Mouse (Mus musculus) limb, embryonic 13.5 days (tissue): ENCODE data around the gene Ctsk. TPM values are rescaled to one million over a fixed set of nuclear protein-coding genes. Genes with fewer than 3 reads are reported as not detected.

Experiments
- ATAC-seq: fragments of 200-750 bp; cut with Nextera tagmentation; 2 replicates; pipeline ENCODE4 v1.8.0; 2017; ENCODE audit warnings: low read depth, moderate number of reproducible peaks, moderate TSS enrichment; ENCODE audit not compliant: low FRiP score
- H3K27ac ChIP-seq: fragments of 300-500 bp; sonication (generic); 2 replicates; pipeline ENCODE4 v1.5.1; 2015; ENCODE audit warnings: inconsistent platforms, mild to moderate bottlenecking, moderate library complexity
- H3K27me3 ChIP-seq: fragments of 300-500 bp; sonication (generic); 2 replicates; pipeline ENCODE4 v1.6.1; 2015; ENCODE audit warnings: mild to moderate bottlenecking, inconsistent platforms
- H3K36me3 ChIP-seq: fragments of 300-500 bp; sonication (generic); 2 replicates; pipeline ENCODE4 v1.6.1; 2015; ENCODE audit warnings: inconsistent platforms, mild to moderate bottlenecking, moderate library complexity
- H3K4me1 ChIP-seq: fragments of 300-500 bp; sonication (generic); 2 replicates; pipeline ENCODE4 v1.6.1; 2015; ENCODE audit warnings: inconsistent platforms
- H3K4me2 ChIP-seq: fragments of 300-500 bp; sonication (generic); replicated peaks from 2 replicates; pipeline ENCODE4 v1.6.1; 2015; ENCODE audit warnings: inconsistent platforms, mild to moderate bottlenecking, moderate library complexity
- H3K4me3 ChIP-seq: fragments of 300-500 bp; sonication (generic); 2 replicates; pipeline ENCODE4 v1.5.1; 2015; ENCODE audit warnings: moderate library complexity, mild to moderate bottlenecking, inconsistent platforms
- H3K9ac ChIP-seq: fragments of 300-500 bp; sonication (generic); 2 replicates; pipeline ENCODE4 v1.6.1; 2015; ENCODE audit warnings: mild to moderate bottlenecking, inconsistent platforms
- H3K9me3 ChIP-seq: fragments of 300-500 bp; sonication (generic); 2 replicates; pipeline ENCODE4 v1.6.1; 2016; ENCODE audit warnings: inconsistent platforms
- WGBS: fragments of 180-500 bp; shearing (Covaris S2); methylation state at CpG from one replicate; pipeline ENCODE4 v1.1.7; 2015; 5-methylcytosine and 5-hydroxymethylcytosine counted together
- polyA plus RNA-seq: library from polyadenylated mRNA; unstranded; fragments of >200 nt; fragmentation: Nextera tagmentation; extraction: Ambion mirVana; gene quantifications from 2 replicates; pipeline ENCODE4 v1.2.1, GENCODE M21; 2015

The Ctsk gene
- polyA plus RNA-seq, 1 experiment from 2014 or later, result 32.7 TPM

DNA sequence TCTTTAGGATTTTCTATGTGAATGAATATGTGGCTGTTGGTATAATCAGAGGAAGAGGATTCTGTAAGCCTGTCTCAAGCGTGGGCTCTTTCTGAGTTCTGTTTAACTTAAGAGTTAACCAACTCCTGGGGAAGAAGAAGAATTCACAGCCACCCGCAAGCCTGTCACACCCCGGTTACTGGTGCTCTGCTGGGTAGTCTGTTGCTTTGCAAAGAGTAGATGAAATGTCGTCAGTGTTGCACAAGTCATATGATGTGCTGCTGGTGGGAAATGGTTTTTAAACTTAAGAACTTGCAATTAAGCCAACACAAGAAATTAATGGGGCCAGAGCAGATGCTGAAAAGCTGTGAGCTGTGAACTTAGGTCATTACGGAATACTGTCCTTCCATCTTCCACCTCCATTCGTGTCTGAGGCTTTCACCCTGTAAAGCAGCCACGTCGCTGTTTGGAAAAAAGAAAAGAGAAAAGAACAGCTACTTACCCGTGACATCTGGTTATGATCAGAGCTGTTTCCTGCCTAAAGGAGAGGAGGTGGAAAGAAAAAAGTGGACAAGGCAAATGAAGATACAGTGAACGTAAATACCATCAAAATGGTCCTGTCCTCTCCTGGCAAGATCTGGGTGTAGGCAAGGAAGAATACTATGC lies 562 bp downstream of the Ctsk start:
- Histone ChIP-seq H3K4me1 (peaks cover 21% of the 10 kb centered on the region), H3K36me3 (peaks cover 24% of the 10 kb centered on the region), H3K4me3 (peak overlapping the region; percentile 36), H3K27ac (peak overlapping the region; percentile 77), H3K9ac (peak overlapping the region; percentile 57), H3K27me3 (no peaks in the 10 kb centered on the region), H3K9me3 (no peaks in the 10 kb centered on the region), H3K4me2 (peak overlapping the region; percentile 60)
- 16% methylated on average over 10 of the region's 10 CpGs for WGBS
- ATAC-seq, result peak; percentile 66

DNA sequence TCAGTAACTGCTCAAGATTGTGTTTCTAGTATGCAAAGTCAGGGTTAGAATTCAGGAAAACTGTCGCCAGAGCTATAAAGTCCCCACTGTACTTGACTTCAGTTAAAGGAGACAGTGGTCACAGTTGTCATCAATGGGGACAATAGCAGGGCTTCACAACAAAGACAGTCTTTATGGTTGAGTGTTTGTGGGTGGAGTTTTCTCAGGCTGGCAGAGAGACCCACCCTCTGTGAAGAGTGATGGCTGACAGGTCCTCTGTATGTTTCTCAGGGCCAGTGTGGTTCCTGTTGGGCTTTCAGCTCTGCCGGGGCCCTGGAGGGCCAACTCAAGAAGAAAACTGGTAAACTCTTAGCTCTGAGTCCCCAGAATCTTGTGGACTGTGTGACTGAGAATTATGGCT lies 3.3 kb downstream of the Ctsk start:
- Histone ChIP-seq H3K9me3 (no peaks in the 10 kb centered on the region), H3K36me3 (peaks cover 9% of the 10 kb centered on the region), H3K4me1 (peaks cover 21% of the 10 kb centered on the region), H3K9ac (no peak overlapping the region), H3K4me3 (no peak overlapping the region), H3K27me3 (no peaks in the 10 kb centered on the region), H3K4me2 (no peak overlapping the region), H3K27ac (no peak overlapping the region)
- 69% methylated on average over 2 of the region's 2 CpGs for WGBS
- ATAC-seq, result no peak

DNA sequence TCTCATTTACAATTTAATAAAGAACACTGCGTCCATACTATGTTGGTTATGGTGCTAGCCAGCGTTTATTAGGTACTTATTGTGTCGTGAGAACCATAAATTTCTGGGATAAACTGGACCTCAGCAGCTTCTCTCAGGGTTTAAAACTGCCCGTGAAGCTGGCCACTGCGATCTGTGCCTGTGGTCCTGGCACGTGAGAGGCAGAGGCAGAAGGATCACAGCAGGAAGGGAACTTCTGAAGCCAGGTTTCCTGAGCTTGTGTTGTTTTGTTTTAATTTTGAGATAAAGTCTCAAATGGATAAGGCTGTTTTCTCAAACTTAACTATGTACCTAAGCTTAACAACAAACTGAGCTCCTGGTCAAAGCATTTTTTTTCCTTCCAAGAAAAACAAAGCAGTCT lies 10.3 kb downstream of the Ctsk start:
- WGBS, result 58% methylated on average over 6 of the region's 6 CpGs
- H3K27me3 ChIP-seq, result no peaks in the 10 kb centered on the region
- no peak overlapping the region for H3K27ac ChIP-seq
- H3K4me1 ChIP-seq, result no peaks in the 10 kb centered on the region
- no peaks in the 10 kb centered on the region for H3K9me3 ChIP-seq
- H3K4me2 ChIP-seq, result no peak overlapping the region
- H3K4me3 ChIP-seq, result no peak overlapping the region
- H3K36me3 ChIP-seq, result peaks cover 20% of the 10 kb centered on the region
- no peak overlapping the region for H3K9ac ChIP-seq
- no peak for ATAC-seq

DNA sequence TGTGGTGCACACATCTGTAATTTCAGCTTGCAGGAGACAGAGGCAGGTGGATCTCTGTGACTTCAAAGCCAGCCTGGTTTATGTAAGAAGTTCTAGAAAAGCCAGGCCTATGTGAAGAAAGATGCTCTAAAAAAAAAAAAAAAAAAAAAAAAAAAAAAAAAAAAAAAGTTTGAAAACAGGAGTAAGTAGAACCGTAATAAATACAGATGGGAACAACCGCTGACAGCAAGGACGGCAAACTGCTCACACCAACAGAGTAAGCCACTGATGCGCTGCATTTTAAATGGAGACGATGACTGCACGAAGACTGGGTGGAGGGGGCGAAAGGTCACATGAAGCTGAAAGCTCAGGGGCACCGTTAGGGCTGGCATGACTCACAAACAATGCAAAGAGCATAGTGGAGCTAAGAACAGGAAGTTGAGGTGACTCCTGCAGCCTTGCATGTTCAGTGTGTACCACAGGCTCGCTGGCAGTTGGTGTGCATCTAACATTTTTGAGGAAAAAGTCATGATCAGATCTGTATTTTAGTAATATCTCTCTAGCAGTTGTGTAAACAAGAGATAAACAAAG lies 12.6 kb downstream of the Ctsk start:
- Histone ChIP-seq H3K27ac (no peak overlapping the region), H3K4me3 (no peak overlapping the region), H3K4me1 (no peaks in the 10 kb centered on the region), H3K27me3 (no peaks in the 10 kb centered on the region), H3K9me3 (no peaks in the 10 kb centered on the region), H3K36me3 (peaks cover 17% of the 10 kb centered on the region), H3K9ac (no peak overlapping the region), H3K4me2 (no peak overlapping the region)
- no peak for ATAC-seq
- 79% methylated on average over 9 of the region's 9 CpGs for WGBS

DNA sequence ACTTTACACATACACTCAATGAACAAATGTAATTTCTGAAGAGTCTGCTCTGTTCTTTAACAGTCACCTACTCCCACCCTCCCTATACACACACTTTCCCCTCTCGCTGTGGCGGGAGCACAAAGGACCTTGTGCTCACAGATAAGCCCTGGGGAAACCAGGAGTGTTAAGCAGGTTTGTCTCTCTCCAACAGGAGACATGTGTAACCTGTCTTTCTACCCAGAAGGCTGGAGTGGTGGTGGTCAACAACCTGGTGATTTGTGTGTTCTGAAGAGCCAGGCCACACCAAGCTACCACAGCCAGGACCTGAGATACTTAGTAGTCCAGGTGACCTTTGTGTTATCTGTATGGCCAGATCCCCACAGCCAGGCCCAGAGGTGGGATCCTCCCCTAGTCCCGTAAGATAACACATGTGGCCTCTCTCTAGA lies 17.6 kb downstream of the Ctsk start:
- 0 out of 2 replicates have a peak, but pooled peaks cover 3% of the 10 kb centered on the region for H3K4me1 ChIP-seq
- no peak overlapping the region; the same call in 1 of the 2 replicates for H3K27ac ChIP-seq
- no peak for ATAC-seq
- no peaks in the 10 kb centered on the region for H3K27me3 ChIP-seq
- 86% methylated on average over 3 of the region's 3 CpGs for WGBS
- H3K9me3 ChIP-seq, result no peaks in the 10 kb centered on the region
- no peaks in the 10 kb centered on the region for H3K36me3 ChIP-seq
- no peak overlapping the region for H3K9ac ChIP-seq
- H3K4me2 ChIP-seq, result no peak overlapping the region
- no peak overlapping the region for H3K4me3 ChIP-seq

DNA sequence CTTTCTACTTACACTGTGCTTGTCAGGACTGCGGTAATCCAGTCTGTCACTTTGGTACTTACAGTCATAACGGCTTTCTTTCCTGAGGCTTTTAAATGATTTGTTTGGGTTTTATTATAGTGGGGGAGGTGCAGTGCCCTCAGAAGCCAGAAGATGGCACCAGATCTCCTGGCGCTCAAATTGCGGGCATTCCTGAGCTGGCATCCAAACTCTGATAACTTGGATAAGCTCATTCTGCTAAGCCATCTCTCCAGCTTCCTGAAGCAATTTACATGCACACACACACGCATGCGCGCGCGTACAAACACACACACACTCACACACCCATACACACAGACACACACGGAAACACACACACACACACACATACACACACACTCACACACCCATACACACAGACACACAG lies 18.4 kb downstream of the Ctsk start:
- WGBS, result 23% methylated on average over 10 of the region's 10 CpGs
- Histone ChIP-seq H3K9me3 (no peaks in the 10 kb centered on the region), H3K9ac (no peak overlapping the region), H3K4me2 (no peak overlapping the region), H3K27ac (0 out of 2 replicates have a peak overlapping the region, but pooled peaks have one; percentile 76), H3K27me3 (no peaks in the 10 kb centered on the region), H3K4me1 (0 out of 2 replicates have a peak, but pooled peaks cover 3% of the 10 kb centered on the region), H3K4me3 (no peak overlapping the region), H3K36me3 (no peaks in the 10 kb centered on the region)
- no peak for ATAC-seq

DNA sequence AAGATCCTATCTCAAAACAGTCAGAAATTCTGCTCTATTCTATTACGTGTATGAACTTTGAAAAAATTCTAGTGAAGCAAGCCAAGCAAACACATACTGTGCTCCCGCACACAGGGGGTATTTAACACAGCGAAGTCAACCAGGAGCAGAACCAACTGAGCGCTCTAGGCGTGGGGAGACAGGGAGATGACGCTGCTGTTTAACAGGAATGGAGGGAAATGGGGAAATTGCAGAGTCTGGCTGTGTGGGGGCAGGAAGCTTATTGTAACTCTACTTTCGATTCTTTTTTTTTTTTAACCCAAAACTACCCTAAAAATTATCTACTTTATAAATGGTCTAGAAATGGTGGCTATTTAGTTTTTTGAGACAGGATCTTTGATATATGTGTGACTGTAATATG lies 19.8 kb downstream of the Ctsk start:
- H3K9me3 ChIP-seq, result no peaks in the 10 kb centered on the region
- H3K4me3 ChIP-seq, result no peak overlapping the region
- H3K4me1 ChIP-seq, result peaks cover 7% of the 10 kb centered on the region; the same call in 1 of the 2 replicates
- no peaks in the 10 kb centered on the region for H3K36me3 ChIP-seq
- H3K27ac ChIP-seq, result no peak overlapping the region
- 83% methylated on average over 7 of the region's 7 CpGs for WGBS
- no peak for ATAC-seq
- H3K4me2 ChIP-seq, result no peak overlapping the region
- no peak overlapping the region for H3K9ac ChIP-seq
- no peaks in the 10 kb centered on the region for H3K27me3 ChIP-seq

DNA sequence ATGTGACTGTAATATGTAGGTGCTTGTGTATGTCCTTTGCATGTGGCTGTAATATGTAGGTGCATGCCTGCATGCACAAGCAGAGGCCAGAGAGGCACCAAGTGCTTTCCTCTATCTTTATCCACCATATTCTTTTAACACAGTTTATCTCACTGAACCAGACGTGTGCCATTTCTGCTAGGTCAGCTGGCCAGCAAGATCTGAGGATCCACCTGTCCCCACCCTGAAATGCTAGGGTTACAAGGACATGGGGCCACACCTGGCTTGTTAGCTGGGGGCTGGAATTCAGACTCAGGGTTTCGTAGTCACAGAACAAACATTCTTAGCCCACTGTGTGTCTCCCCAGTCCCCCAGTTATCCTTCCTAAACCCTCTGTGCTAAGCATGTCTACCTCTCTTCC lies 20.3 kb downstream of the Ctsk start:
- no peak for ATAC-seq

DNA sequence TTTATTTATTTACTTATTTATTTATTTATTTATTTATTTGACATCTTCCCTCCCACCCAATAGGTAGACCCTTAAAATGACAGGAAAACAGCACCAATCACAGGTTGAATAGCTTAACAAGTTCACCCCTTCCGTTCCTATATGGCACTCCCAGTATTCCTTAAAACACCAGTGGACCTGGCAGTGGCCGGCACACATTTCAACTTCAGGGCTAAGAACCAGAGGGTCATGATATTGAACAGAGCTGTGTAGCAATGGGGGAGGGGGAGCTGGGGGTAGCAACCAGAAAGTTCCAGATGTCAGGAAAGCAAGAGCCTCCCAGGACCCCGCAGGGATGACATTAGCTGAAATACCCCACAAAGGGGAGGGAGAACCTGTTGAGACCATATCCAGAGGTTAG lies 21.0 kb downstream of the Ctsk start:
- H3K9me3 ChIP-seq, result no peaks in the 10 kb centered on the region
- WGBS, result 80% methylated on average over 3 of the region's 3 CpGs
- peaks cover 7% of the 10 kb centered on the region; the same call in 1 of the 2 replicates for H3K4me1 ChIP-seq
- no peak overlapping the region for H3K4me2 ChIP-seq
- H3K27ac ChIP-seq, result no peak overlapping the region
- ATAC-seq, result no peak
- H3K27me3 ChIP-seq, result no peaks in the 10 kb centered on the region
- H3K4me3 ChIP-seq, result no peak overlapping the region
- no peaks in the 10 kb centered on the region for H3K36me3 ChIP-seq
- no peak overlapping the region for H3K9ac ChIP-seq

More for the DNA sequence above, 20.3 kb downstream of the Ctsk start:
- Histone ChIP-seq H3K4me1 (peaks cover 7% of the 10 kb centered on the region; the same call in 1 of the 2 replicates), H3K9me3 (no peaks in the 10 kb centered on the region), H3K4me3 (no peak overlapping the region), H3K27ac (no peak overlapping the region), H3K9ac (no peak overlapping the region), H3K4me2 (no peak overlapping the region), H3K27me3 (no peaks in the 10 kb centered on the region), H3K36me3 (no peaks in the 10 kb centered on the region)
- 79% methylated on average over 2 of the region's 2 CpGs for WGBS

DNA sequence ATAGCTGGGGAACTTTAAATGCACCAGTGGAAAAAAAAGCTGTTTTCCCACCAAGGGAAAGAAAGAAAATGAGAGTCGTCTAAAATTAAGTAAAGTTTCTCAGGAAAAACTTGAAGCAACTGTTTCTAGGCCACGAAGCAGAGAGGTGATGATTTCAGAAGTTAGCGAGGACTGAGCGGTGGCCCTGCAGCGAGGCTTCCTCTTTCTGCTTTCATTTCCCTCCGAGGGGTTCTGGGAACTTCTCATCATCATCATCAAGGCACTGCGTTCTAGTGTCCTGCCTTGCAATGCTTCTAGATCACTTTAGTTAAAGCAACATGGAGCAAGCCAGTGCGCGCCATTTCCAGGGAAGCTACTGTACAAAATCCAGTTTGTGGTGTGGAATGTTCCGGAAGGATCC lies 22.1 kb downstream of the Ctsk start:
- WGBS, result 89% methylated on average over 10 of the region's 10 CpGs
- H3K4me1 ChIP-seq, result peaks cover 7% of the 10 kb centered on the region; the same call in 1 of the 2 replicates
- ATAC-seq, result no peak

DNA sequence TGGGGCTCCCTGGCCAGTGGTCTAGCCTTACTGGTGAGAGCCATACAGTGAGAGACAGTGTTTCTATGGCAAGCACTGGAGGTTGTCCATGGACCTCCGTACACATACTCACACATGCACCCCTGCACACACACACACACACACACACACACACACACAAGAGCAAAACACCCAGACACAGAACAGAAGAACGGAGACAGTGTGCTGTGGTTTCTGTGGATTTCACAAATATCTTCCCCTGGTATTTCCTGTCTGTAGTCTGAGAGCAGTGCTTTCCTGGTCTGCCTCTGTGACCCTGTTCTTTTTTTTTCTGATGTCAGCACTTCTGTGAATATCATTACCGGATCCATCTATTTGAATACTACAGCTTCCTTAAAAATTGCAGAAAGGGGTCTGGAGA lies 24.6 kb downstream of the Ctsk start:
- Histone ChIP-seq H3K36me3 (no peaks in the 10 kb centered on the region), H3K27me3 (no peaks in the 10 kb centered on the region), H3K4me1 (peaks cover 4% of the 10 kb centered on the region; the same call in 1 of the 2 replicates), H3K4me2 (no peak overlapping the region), H3K9ac (no peak overlapping the region), H3K27ac (no peak overlapping the region), H3K4me3 (no peak overlapping the region), H3K9me3 (no peaks in the 10 kb centered on the region)
- 63% methylated on average over 3 of the region's 3 CpGs for WGBS
- ATAC-seq, result 0 out of 2 replicates have a peak, but pooled peaks have one; percentile 15

More for the DNA sequence above, 22.1 kb downstream of the Ctsk start:
- H3K27ac ChIP-seq, result no peak overlapping the region
- no peak overlapping the region for H3K4me3 ChIP-seq
- H3K9me3 ChIP-seq, result no peaks in the 10 kb centered on the region
- no peak overlapping the region for H3K4me2 ChIP-seq
- no peaks in the 10 kb centered on the region for H3K36me3 ChIP-seq
- H3K27me3 ChIP-seq, result no peaks in the 10 kb centered on the region
- H3K9ac ChIP-seq, result no peak overlapping the region

DNA sequence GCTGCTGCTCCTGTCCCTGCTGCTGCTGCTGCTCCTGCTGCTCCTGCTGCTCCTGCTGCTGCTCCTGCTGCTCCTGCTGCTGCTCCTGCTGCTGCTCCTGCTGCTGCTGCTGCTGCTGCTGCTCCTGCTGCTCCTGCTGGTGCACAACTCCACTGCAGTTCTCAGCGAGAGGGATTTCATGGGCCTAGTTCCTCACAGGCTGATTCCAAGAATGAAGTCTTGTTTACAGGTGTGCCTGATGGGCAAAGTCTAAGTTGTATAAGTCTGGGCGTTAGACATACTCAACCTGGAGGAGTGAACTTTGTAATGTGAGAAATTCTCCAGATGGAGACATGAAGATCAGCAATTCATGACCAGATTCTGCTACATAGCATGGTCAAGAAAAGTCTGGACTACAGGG lies 25.6 kb downstream of the Ctsk start:
- Histone ChIP-seq H3K4me1 (peaks cover 4% of the 10 kb centered on the region; the same call in 1 of the 2 replicates), H3K4me3 (no peak overlapping the region), H3K9me3 (no peaks in the 10 kb centered on the region), H3K27me3 (no peaks in the 10 kb centered on the region), H3K4me2 (no peak overlapping the region), H3K36me3 (no peaks in the 10 kb centered on the region), H3K9ac (no peak overlapping the region), H3K27ac (no peak overlapping the region)
- no peak for ATAC-seq
- WGBS, result 63% methylated on average over 2 of the region's 2 CpGs
